Mouse (Mus musculus) left cerebral cortex, adult 9 months (tissue): ENCODE results near the gene Atp8b5.

ENCODE experiments used
- DNase-seq, 2 experiments: peaks; one replicate each; pipeline ENCODE4 v3.0.0; 2022; ENCODE audit warnings: low spot score in 2 of 2

Atp8b5 gene

DNA sequence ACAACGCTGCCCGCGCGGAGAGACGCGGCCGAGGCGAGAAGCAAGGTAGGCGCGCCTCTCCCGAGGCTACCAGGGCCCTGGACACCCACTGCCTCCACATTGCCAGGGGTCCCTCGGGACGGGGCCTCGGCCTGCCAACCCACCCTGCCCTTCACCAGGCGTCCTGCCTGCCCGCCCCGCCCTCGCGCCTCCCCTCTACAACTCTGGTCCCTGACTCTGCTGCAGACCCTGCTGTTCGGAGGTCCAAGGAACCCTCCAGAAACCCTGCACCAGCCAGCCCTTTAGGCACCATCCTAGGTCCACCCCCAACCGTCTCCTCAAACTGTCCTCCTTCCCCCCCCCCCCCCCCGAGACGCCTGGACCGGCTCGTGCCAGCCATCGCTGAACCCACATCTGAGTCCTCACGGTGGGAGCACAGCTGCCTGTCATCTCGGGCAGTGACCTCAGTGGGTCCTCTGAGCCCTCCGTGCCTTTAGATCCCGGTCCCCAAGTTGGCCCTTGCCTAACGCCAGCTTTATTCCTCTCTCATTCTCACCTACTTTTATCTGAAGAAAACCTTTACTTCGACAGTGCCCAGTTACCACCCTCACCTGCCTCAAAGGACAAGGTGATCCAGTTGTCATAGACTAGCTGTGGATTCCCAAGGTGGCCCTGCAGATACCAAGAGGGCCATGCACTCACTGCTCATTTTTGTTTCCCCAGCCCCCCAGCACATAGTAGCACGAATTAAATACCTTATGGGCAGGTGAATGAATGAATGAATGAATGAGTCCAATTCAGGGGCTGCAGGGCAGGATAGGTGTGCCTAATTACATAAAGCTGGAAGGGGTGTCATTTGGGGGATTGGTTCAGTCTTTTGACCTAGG, 115.4 kb downstream of the Atp8b5 start:
- no peak for DNase-seq

DNA sequence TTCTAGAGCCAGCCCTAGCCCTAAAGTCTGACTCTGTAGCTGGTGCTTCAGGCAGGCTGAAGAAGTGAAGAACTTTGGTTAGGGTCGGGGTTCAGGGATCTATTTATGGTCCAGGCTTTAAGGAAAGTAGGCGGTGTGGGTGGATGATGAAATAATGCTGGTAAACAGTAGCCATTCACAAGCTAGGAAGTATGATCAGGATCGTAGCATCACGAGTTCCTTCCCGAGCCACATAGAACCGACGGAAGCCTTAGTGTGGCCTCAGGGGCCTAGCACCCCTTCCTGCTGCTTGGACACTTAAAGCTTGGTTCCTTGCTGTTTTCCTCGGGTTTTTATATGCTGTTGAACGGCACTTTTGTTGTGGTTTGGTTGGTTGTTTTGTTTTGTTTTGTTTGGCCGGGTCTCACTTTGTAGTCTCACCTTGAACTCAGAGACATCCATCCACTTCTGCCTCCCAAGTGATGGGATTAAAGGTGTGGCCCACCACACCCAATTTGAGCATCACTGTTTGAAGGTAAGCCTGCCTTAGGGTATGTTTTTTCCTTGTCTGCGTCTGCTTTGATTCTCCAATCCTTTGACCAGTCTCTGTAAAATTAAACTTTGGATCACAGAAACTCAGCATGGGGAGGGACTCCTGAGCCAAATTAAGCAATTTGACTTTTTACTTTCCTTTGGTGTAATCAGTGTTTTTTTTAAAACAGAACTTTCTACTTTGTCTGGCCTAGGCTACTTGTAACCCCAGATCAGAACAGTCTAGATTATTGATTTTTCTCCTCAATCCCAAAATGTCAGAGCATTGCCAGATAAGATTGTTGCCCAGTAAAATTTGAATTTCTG, 116.5 kb downstream of the Atp8b5 start:
- no peak for DNase-seq

DNA sequence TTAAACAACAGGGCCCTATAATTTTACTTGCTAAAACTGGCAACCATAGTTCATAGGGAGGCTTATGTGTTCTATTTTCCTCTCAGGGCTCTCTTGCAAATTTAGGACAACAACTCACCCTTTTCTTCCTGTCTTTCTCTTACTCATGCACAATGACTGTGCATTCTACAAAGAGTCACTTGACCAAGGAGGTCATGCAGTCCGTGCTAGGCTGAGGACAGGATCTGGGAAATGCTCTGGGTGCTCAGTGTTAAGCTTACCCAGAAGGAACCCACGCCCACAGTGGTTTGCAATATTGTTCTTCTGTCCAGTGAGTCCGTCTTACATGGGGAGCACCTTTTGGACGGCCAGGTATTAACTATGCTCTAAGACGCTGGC, 117.1 kb downstream of the Atp8b5 start:
- DNase-seq: no peak

DNA sequence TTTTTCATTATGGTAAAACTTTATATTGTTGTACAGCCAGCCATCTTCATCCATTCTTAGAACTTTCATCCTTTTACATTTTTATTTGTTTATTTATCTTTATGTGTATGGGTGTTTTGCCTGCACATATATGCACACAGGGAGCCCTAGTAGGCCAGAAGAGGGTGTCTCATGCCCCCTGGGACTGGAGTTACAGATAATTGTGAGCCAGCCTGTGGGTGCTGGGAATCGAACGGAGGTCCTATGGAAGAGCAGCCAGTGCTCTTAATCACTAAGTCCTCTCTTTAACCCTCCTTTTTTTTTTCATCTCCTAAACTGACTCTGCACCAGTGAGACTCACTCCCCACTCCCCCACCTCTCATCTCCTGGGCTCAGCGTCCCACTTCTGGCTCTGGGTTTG, 117.6 kb downstream of the Atp8b5 start:
- DNase-seq: no peak

DNA sequence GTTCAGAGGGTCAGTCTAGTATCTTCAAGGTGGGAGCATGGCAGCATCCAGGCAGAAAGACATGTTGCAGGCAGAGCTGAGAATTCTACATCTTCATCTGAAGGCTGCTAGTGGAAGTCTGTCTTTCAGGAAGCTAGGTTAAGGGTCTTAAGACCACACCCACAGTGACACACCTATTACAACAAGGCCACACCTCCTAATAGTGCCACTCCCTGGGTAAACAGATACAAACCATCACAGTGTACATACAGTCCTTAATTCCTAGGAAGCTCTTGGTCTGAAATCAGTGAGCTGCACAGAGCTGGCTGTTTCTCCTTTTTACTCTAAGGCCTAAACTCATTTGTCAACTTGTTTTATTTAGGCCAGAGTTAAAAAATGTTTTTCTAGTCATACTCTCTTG, 120.0 kb downstream of the Atp8b5 start:
- DNase-seq: no peak

DNA sequence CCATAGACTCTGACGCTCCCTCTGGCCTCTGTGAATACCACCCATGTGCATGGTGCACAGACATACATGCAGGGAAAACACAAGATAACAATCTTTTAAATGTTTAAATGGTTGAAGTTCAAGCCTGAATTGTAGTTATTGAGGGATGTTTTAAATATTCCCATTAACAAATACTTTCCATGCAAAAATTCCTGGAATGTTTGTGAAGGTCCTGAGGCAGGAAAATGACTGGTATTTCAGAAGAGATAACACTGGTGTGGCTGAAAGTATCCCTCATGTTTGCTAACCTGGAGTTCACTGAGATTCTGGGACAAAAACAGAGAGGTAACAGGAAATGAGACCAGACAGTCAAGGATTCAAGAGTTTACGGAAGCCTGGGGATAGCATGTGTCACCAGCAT, 122.4 kb downstream of the Atp8b5 start:
- DNase-seq: no peak

DNA sequence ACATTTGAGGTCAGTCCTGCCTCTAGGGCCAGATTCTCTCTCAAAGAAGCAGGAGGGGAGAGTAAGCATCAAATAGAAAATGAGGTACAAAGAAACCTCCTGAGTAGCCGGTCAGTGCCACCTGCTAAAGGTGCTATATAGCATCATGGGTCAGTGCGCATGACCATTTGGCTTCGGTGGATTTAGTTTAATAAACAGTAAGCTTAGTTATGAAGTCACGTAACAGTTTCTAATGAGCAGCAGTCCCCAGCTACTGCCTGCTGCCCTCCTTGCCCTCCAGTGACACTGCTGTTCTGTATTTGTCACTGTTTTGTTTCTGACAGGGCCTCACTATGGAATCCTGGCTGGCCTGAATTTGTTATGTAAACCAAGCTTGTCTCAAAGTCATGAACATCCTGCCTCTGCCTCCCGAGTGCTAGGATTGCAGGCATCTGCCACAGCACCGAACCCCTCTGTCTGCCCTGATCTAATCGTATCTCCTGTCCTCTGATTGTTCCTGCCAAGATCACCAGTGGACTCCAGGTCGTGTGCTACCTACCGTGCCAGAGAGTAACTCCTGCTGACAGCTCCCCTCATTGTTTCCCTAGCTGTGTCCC, 123.0 kb downstream of the Atp8b5 start:
- no peak for DNase-seq

DNA sequence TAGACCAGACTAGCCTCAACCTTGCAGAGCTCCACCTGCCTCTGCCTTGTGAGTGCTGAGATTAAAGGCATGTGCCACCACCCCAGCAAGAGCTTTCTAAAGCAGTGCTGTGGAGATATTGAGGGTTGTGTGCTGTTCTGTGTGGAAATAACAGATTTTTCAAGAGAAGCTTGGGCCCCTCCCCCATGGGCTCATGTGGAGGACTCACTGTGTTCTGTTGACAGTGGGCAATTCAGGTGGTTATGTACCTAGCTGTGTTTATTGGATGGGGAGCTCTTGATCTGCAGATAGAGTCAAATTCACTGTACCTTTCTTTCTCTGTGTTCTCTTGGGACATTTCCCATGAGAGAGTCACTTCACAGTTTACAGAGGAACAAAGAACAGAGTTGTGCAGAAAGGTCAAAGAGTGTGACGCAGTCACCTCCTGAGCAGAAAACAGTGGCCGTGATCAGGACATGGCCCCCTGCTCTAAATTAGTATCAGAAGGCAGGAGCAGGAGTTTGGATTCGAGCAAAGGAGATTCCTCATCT, 124.6 kb downstream of the Atp8b5 start:
- no peak for DNase-seq

DNA sequence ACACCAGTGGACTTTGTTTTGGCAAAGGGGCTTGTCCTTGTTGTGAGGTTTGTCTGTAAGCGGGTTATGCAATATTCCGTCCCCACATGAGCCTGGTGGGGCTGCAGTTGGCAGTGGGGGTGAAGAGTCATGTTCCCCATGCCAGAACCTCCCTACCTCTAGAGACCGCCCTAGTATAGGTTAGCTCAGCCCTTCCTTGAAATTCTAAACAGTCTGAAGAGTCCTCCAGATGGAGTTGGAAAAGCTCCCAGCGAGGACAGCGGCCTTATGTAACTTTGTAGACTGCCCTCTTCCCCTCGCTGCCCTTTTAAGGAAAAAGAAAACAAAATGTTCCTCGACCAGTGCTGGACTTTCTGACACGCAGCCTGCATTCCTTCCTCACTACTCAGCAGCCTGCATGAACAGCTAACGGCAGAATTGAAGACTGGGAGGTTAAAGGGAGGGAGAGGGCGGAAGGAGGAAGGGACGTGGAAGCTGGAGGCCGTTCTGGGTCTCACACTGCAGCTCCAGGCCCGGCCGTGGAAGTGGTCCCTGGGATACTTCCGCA, 127.5 kb downstream of the Atp8b5 start:
- DNase-seq: no peak

DNA sequence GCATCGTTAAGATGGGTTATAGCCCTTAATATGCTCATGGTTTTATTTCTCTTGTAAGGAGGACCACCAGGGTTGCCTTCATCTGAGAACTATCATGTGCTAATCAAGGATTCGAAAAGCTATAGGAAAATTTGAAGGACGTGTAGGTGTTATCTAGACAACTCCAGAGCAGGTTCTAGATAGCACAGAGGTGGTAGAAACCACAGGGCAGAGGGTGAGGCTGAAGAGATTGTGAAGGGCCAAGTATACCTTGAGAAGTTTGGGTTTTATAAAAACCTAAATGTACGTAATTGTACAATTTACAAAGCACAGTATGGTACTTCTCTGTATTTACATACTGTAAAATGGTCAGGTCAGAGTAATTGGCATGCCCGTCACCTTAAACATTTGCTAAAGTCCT, 128.2 kb downstream of the Atp8b5 start:
- DNase-seq: no peak

DNA sequence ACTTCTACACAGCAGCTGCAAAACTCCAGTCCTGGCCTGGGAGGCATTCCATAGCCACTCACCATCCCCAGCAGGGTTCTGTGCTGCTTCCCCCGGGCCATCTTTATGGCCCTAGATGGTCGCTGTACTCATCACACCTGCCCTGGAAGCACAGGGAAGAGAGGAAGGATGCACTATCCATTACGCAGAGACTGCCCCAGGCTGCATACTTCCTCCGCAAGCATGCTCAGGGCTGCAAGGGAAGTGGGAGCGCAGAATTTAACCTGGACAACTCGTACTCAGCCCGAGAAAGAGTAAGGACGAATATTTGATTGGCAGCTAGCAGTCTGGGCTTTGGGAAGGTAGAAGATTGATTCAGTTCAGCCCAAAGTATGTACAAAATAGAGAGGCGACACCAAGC, 128.9 kb downstream of the Atp8b5 start:
- no peak for DNase-seq

DNA sequence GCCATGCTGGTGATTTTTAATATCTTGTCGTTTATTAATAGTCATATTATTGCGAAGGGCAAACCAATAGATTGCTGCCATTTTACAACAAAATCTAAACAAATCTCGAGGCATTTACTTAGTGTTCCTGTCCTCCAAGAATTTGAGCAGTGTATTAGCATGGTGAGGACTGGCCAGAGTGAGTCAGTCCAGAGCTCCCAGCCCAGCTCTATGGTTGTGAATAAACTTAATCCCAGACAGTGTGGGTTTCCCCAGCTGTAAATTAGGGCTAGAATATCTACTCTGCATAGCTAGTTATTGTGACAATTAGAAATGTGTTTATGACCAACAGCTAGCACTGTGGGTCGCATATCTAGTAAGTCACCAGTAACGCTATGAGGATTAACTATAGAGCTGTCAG, 129.4 kb downstream of the Atp8b5 start:
- no peak for DNase-seq

DNA sequence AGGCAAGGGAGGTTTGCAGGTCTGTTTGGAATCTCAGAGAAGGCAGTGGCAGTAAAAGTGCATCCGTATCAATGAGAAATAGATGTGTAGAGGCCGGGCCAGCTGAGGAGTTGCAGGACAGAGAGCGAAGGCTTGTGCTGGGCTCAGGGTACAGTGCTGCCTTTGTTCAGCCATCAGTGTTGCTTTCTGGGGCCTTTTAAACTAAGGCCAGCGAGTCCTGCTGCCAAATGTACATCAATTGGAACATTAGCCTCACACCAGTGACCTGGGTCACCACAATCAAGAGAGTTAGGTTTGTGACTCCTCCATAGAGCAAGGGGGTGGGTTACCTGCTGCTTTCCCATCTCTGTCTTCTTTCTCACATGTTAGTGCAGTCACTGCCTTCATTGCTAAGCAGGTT, 131.1 kb downstream of the Atp8b5 start:
- no peak for DNase-seq

DNA sequence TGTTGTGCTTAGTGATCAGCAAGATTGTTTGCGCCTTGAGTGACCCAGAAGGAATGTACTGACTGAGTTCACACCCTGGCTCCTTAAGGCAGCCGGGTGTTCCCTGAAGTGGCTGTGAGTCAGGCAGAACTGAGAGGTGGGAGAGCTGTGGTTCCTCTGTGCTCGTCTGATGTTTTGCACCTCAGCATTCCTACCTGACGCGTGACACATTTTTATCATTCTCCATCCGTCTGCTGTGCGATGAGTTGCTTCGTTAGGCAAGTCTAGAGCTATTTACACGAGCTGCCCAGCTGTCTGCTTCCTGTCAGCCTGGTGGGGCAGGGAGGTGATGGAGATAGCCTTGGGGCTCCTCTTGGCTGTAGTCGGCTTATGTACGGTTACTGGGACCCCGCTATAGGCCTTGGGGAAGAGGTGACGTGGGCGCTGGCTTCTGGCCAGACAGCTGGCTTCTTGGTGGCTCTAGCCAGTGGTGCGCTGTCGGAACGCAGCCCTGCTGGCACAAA, 131.9 kb downstream of the Atp8b5 start:
- peak in 1 of 2 experiments; percentile 48 for DNase-seq

DNA sequence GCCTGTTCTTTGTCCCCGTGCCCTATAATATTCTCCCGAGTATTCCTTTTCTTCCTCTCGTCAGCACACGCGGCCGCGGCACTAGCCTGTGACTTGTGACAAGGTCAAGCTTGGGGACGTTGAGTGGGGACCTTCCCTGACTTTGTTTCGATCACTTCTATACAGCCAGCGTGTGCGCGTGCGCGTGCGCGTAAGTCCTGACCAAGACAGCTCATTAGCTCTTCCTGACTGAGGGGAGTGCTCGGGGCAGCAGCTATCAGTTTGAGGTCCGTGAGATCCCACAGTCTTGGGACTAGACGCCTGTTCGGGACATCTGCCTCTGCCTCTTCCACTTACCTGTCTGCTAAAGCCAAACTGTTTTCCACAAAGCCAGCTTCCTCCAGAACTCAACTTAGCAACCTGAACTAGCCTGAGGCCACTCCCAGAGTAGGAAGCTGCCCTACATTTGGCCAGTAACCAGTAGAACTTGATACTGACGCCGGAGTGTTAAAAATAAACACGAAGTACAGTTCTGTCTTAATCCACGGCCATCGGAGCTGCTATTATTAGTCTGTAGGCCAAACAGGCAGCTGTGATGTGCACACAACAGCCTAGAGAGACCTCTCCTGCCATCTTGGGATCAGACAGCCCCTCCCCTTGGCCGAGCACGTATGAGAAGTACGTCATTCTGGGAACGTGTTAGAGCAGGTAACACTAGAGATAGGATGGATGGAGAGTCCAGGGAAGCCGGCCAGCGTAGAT, 132.6 kb downstream of the Atp8b5 start:
- no peak for DNase-seq

DNA sequence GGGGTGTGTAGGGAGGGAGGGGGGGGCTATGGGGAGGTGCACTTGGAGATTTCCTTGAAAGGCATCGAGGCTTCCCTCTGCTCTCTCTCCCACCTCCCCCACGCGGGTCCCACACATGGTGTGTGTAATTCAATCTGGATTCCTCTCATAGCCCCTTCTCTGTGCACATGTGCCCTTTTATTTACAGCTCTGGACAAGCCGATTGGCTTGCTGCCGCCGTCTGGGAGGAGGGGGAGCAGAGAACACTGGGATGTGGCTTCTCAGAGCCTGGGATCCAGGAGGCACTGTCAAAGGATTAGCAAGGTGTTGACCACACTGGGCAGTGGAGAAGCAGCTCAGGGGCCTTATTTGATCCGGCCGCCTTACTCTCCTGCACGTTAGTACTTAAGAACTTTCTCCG, 134.0 kb downstream of the Atp8b5 start:
- DNase-seq: no peak

DNA sequence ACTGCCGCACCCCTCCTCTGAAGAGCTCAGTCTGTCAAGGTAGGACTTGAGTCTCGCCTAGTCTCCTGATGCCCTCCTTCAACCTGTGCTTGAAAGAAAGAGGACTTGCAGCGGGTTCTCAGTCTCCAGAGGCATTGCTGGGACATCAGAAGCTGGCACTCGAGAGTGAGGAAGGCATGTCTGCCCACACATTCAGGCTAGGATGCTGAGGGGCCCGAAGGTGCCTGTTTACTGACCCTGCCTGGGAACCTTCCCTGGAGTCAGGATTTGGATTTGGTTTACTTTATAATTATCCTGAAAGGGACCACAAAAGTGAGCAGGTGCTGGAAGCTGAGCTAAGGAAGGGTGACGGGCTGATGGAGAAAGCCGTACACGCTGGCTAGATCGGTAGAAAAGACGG, 134.5 kb downstream of the Atp8b5 start:
- DNase-seq: no peak

DNA sequence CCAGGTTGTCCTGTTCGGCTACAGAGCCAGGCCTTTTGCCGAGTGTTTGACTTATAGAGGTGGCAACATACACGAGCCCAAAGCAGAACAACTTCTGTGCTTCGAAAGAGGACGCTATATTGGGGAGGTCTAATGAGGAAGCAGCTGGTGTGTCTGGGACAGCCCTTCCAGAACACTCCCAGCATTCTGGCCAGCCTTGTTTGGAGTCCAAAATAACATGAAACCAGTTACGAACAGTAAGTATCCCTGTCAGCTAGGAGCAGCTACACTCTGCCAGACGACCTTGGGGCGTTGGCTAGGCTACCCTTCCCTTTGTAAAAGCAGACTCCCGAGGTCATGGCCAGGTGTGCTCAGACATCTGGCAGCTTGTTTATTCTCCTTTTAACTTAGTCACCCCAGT, 135.3 kb downstream of the Atp8b5 start:
- no peak for DNase-seq

DNA sequence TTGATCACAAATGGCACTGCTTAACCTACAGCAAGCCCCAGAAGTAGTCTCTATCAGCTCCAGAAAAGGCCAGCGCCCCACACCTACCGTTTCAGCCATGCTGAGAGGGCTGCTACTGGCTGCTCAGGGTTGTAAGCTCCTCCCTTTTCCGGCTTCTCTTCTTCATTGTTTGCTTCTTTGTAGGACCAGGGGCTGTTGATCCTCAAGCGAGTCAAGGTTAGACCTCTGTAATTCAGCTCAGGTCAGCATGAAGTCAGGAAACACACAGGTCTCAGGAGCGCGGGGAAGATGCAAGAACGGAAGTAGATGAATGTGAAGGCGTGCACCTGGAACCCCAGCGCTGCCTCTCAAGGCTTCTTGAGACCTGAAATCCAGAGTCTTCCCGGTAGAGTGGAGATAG, 137.7 kb downstream of the Atp8b5 start:
- no peak for DNase-seq

DNA sequence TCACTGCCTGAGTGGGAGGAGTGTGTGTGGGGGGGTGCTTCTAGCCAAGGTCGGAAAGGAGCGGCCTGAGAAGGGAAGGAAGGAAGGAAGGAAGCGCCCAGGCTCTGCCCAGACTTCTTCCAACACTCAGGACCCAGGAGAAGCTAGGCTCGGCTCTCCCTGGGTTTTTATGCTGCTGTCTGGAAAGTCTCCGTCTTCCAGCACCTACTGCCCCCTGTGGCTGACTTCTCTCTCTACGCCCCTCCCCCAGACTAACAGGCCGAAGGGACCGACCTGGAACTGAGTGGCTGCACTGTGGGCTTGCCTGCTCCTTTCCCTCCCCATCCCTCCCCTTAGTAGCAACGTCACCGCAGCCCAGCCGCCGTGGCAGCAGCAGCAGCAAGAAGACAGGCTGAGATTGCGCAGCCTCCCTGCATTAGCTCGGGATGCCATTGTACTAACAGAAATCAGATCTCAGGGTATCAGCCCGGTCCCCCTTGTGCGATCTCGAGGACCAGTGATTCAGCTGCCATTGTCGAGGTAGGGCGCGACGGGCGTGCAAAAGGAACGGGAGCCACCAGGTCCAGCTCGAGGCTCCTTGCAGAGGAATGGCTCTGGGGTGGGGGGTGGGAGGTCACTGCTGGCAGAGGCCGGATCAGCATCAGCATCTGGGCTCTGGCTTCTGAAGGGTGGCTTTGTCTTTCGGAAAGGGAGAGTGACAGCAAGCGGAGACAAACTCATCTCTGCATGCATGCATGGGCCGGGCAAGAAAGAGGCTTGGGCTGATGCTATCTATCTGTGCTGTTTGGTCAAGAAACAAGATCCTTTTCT, 139.4 kb downstream of the Atp8b5 start:
- DNase-seq: peak; percentile 40 to 67
